ENCODE assay signal across 8 mouse cellular contexts in the genomic region with DNA sequence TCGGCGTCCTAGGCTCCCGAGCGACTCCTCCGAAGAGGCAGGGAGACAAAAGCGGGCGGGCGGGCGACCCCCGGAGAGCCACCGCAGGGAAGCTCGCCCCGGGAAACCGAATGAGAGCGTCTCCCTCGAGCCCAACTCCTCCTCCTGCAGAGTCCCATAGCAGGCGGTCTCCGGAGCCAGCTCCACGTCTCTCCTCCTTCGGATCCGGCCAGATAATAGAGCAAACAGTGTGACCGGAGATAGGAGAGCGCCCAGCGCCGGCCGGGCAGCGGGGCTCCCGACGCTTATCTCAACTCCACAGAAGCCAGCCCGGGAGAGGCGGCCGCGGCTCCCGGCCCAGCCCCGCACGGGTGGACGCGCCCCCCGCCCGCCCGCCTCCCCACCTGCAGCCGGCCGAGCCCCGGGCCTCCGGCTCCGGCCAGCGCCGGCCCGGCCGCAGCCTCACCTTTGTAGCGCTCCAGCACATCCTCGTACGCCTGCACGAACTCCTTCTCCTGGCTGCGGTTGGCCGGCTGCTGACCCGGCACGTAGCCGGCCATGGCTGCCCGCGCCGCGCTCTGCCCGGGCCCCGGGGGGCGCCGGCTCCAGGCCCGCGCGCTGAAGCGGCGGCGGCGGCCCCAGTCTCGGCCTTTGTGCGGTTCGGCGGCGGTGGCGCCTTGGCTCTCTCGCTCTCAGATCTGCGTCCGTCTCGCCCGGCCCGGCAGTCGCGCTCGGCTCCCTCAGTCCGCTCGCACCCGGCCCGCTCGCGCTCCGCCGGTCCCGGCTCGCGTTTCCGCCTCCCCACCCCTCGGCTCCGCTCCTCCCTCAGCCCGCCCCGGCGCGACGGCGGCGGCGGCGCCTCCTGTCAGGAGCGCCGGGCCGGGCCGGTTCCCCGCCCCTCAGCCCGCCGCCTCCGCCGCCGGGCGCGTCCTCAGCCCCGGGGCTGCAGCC. TPM values are rescaled to one million over a fixed set of nuclear protein-coding genes. Genes with fewer than 3 reads are reported as not detected.
DNase-seq lines count a peak whose midpoint lies in the region; ATAC-seq lines count a peak whose summit lies in the region.

No protein-coding gene starts in this region.

- H3K27me3 ChIP-seq in forebrain, embryonic 13.5 days: no peaks in the 10 kb centered on the region

- intact Hi-C loops in heart, postnatal 25 days (cut with DNase I): loop anchor here (10.0 kb wide), 1 partner anchor 199 kb away; no protein-coding TSS in a partner anchor

- H3K9ac ChIP-seq in forebrain, embryonic 13.5 days: peak overlapping the region; percentile 99

- ATAC-seq in forebrain, embryonic 13.5 days: peak; percentile 72

- peak overlapping the region; percentile 92 for H3K4me3 ChIP-seq in forebrain, embryonic 13.5 days

- peak; percentile 87 for DNase-seq in Muller cell, postnatal 12 days (ENCODE audit: inconsistent ontology term)
- DNase-seq in c-Kit-positive CD71-positive TER-119-negative erythroid progenitor cells, embryonic 14.5 days (ENCODE audit: low read depth): peak; percentile 71
- peak; percentile 72 for DNase-seq in heart, postnatal 25 days (ENCODE audit: low spot score)
- DNase-seq in kidney, postnatal 4 days: peak; percentile 80 to 87
- DNase-seq in lung, postnatal 25 days (ENCODE audit: low spot score): peak; percentile 77
- peak; percentile 64 for DNase-seq in retina, embryonic 14.5 days (ENCODE audit: low spot score)
- DNase-seq in urinary bladder, postnatal 14 days (ENCODE audit: low spot score): peak; percentile 77

- peak overlapping the region; percentile 88 for H3K4me2 ChIP-seq in forebrain, embryonic 13.5 days

- peak overlapping the region; percentile 99 for H3K27ac ChIP-seq in forebrain, embryonic 13.5 days

- H3K36me3 ChIP-seq in forebrain, embryonic 13.5 days (ENCODE audit: poor library complexity, severe bottlenecking): no peaks in the 10 kb centered on the region

- peaks cover 60% of the 10 kb centered on the region for H3K4me1 ChIP-seq in forebrain, embryonic 13.5 days

- H3K9me3 ChIP-seq in forebrain, embryonic 13.5 days (replicated peaks): no peaks in the 10 kb centered on the region

- under 1% methylated on average over 95 of the region's 125 CpGs for WGBS in forebrain, embryonic 13.5 days

RNA-seq across cellular contexts. Expression of gene Macf1, which starts 19.9 kb away (rescaled TPM):
- 62.6 and 65.9 TPM in 2 replicates for polyA plus RNA-seq in forebrain, embryonic 13.5 days (2015; fragmentation: Nextera tagmentation; extraction: Ambion mirVana)
- total RNA-seq in heart, postnatal 25 days (2021): 100 to 1,000 TPM; 230 to 254 TPM

RNA-seq across cellular contexts. Expression of gene Ndufs5, which starts 53.7 kb away (rescaled TPM):
- polyA plus RNA-seq in forebrain, embryonic 13.5 days (2015; fragmentation: Nextera tagmentation; extraction: Ambion mirVana): 352 and 406 TPM in 2 replicates
- total RNA-seq in heart, postnatal 25 days (2021): 100 to 1,000 TPM; 460 to 471 TPM

Comparison
In these comparisons a context has a peak if more than half of its experiments do, and no peak if none do; other contexts are left out.
1. Peak in every context shown above with its lines: DNase-seq, ATAC-seq, H3K4me3 ChIP-seq and H3K27ac ChIP-seq.